Mouse (Mus musculus): ENCODE data around the gene Luzp1. TPM values are rescaled to one million over a fixed set of nuclear protein-coding genes. Genes with fewer than 3 reads are reported as not detected.

Luzp1 gene
- polyA plus RNA-seq, 1 experiment from 2014 or later: 108 TPM

Other genes starting within 250 kb of the Luzp1 start
- gene Tcea3, start 222.0 kb upstream of the Luzp1 start, polyA plus RNA-seq (2016; fragmentation: Nextera tagmentation; extraction: Ambion mirVana): 1.3 and 2.2 TPM in 2 replicates
- gene Zfp46, start 185.1 kb upstream of the Luzp1 start, polyA plus RNA-seq (2016; fragmentation: Nextera tagmentation; extraction: Ambion mirVana): 24.6 and 29.0 TPM in 2 replicates
- 197 and 217 TPM in 2 replicates for gene Hnrnpr, start 158.8 kb upstream of the Luzp1 start, polyA plus RNA-seq (2016; fragmentation: Nextera tagmentation; extraction: Ambion mirVana)
- 0.18 and 0.52 TPM in 2 replicates for gene Htr1d, start 46.2 kb upstream of the Luzp1 start, polyA plus RNA-seq (2016; fragmentation: Nextera tagmentation; extraction: Ambion mirVana)
- 0.17 and 0.24 TPM in 2 replicates for gene 6030445D17Rik, start 7.5 kb upstream of the Luzp1 start, polyA plus RNA-seq (2016; fragmentation: Nextera tagmentation; extraction: Ambion mirVana)
- 54.6 and 61.0 TPM in 2 replicates for gene Kdm1a, start 133.0 kb downstream of the Luzp1 start, polyA plus RNA-seq (2016; fragmentation: Nextera tagmentation; extraction: Ambion mirVana)
- not detected in 2 replicates for gene Tex46, start 140.7 kb downstream of the Luzp1 start, polyA plus RNA-seq (2016; fragmentation: Nextera tagmentation; extraction: Ambion mirVana)
- 0.05 TPM in 1 of 2 replicates, not detected in the other for gene Lactbl1, start 152.9 kb downstream of the Luzp1 start, polyA plus RNA-seq (2016; fragmentation: Nextera tagmentation; extraction: Ambion mirVana)